Mouse (Mus musculus) small intestine, adult 2 months (tissue): ENCODE data around the gene Arl5a.

Source experiments
- CTCF ChIP-seq: fragments of 200-500 bp; IDR thresholded peaks from 2 replicates; pipeline ENCODE4 v1.5.1; 2012; ENCODE audit warnings: low read depth, mild to moderate bottlenecking, control low read depth, inconsistent platforms, low read length, moderate library complexity, mixed read lengths; ENCODE audit not compliant: insufficient replicate concordance, insufficient read length; ENCODE audit errors: extremely low read depth
- POLR2A ChIP-seq: fragments of 200-500 bp; IDR thresholded peaks from 2 replicates; pipeline ENCODE4 v1.6.1; 2012; ENCODE audit warnings: low read depth, mild to moderate bottlenecking, control low read depth, inconsistent platforms, low read length, moderate library complexity

GRCm38 (mm10) chr2:52358156-52358555, 66.5 kb downstream of the Arl5a start:
- TF ChIP-seq POLR2A (no peak), CTCF (no peak)
